Mouse (Mus musculus) erythroid progenitor cell, adult 5-6 weeks (primary cell): ENCODE data around the gene Pttg1. TPM values are rescaled to one million over a fixed set of nuclear protein-coding genes. Genes with fewer than 3 reads are reported as not detected.

Experiments used
- ATAC-seq: replicated peaks from 2 replicates; pipeline ENCODE4 v1.8.0; 2016; ENCODE audit warnings: moderate number of reproducible peaks, mild to moderate bottlenecking, moderate TSS enrichment, inconsistent platforms; ENCODE audit not compliant: poor library complexity, low FRiP score, severe bottlenecking
- total RNA-seq, 2 experiments: library from RNA; stranded (forward) in 1 of 2; stranded (reverse) in 1 of 2; fragments of 150-400 nt in 1 of 2; fragments of 186-747, 209-891 nt in 1 of 2; gene quantifications; 2 replicates each; pipeline versions ENCODE4 v1.2.3 to v1.2.4; 2015 to 2017; ENCODE audit warnings: low replicate concordance in 2 of 2

Gene Pttg1
- total RNA-seq, 2 experiments from 2014 or later: 27.9 to 45.7 TPM

GRCm38 (mm10) chr11:43411413-43411812 is 14.6 kb downstream of the Pttg1 start:
- peak; percentile 59; the same call in 1 of the 2 replicates for ATAC-seq

- ATAC-seq: no peak
Measured at GRCm38 (mm10) chr11:43410291-43410690, 15.8 kb downstream of the Pttg1 start.

- ATAC-seq: no peak
Measured at GRCm38 (mm10) chr11:43408888-43409287, 17.2 kb downstream of the Pttg1 start.

- ATAC-seq: no peak
Measured at GRCm38 (mm10) chr11:43404150-43404807, 21.8 kb downstream of the Pttg1 start.

GRCm38 (mm10) chr11:43400131-43400530 is 25.9 kb downstream of the Pttg1 start:
- no peak for ATAC-seq

GRCm38 (mm10) chr11:43399297-43399696 is 26.8 kb downstream of the Pttg1 start:
- ATAC-seq: no peak

GRCm38 (mm10) chr11:43396672-43397071 is 29.4 kb downstream of the Pttg1 start:
- no peak for ATAC-seq

- ATAC-seq: no peak
Measured at GRCm38 (mm10) chr11:43396246-43396645, 29.8 kb downstream of the Pttg1 start.

- ATAC-seq: no peak
Measured at GRCm38 (mm10) chr11:43395073-43395948, 30.7 kb downstream of the Pttg1 start.

GRCm38 (mm10) chr11:43393325-43393724 is 32.7 kb downstream of the Pttg1 start:
- ATAC-seq: no peak

- no peak for ATAC-seq
Measured at GRCm38 (mm10) chr11:43392757-43393156, 33.3 kb downstream of the Pttg1 start.

- no peak for ATAC-seq
Measured at GRCm38 (mm10) chr11:43389118-43389517, 36.9 kb downstream of the Pttg1 start.

GRCm38 (mm10) chr11:43388122-43389097 is 37.6 kb downstream of the Pttg1 start:
- no peak for ATAC-seq

GRCm38 (mm10) chr11:43387004-43387880 is 38.8 kb downstream of the Pttg1 start:
- no peak for ATAC-seq

GRCm38 (mm10) chr11:43385716-43386115 is 40.3 kb downstream of the Pttg1 start:
- no peak for ATAC-seq

GRCm38 (mm10) chr11:43385055-43385649 is 40.9 kb downstream of the Pttg1 start:
- no peak for ATAC-seq

GRCm38 (mm10) chr11:43383581-43383980 is 42.5 kb downstream of the Pttg1 start:
- no peak for ATAC-seq

GRCm38 (mm10) chr11:43380901-43381300 is 45.1 kb downstream of the Pttg1 start:
- no peak for ATAC-seq
